Mouse (Mus musculus) neural tube, postnatal 0 days (tissue): ENCODE measurements around the gene Rtn4rl1. TPM values are rescaled to one million over a fixed set of nuclear protein-coding genes. Genes with fewer than 3 reads are reported as not detected.
A peak's percentile ranks its signal among the peaks of the same experiment; 100 is the strongest.

Source experiments
- microRNA counts: library from miRNA; unstranded; fragments of <30 nt; microRNA quantifications from one replicate; lab custom pipeline; 2015
- microRNA-seq: library from miRNA; unstranded; fragments of <30 nt; microRNA quantifications from one replicate; pipeline ENCODE4, GENCODE M21; 2016
- polyA plus RNA-seq: library from polyadenylated mRNA; unstranded; fragments of >200 nt; fragmentation: Nextera tagmentation; extraction: Ambion mirVana; gene quantifications from 2 replicates; pipeline ENCODE4 v1.2.1, GENCODE M21; 2015

Rtn4rl1 gene
- polyA plus RNA-seq: 14.3 and 15.0 TPM in 2 replicates

DNA sequence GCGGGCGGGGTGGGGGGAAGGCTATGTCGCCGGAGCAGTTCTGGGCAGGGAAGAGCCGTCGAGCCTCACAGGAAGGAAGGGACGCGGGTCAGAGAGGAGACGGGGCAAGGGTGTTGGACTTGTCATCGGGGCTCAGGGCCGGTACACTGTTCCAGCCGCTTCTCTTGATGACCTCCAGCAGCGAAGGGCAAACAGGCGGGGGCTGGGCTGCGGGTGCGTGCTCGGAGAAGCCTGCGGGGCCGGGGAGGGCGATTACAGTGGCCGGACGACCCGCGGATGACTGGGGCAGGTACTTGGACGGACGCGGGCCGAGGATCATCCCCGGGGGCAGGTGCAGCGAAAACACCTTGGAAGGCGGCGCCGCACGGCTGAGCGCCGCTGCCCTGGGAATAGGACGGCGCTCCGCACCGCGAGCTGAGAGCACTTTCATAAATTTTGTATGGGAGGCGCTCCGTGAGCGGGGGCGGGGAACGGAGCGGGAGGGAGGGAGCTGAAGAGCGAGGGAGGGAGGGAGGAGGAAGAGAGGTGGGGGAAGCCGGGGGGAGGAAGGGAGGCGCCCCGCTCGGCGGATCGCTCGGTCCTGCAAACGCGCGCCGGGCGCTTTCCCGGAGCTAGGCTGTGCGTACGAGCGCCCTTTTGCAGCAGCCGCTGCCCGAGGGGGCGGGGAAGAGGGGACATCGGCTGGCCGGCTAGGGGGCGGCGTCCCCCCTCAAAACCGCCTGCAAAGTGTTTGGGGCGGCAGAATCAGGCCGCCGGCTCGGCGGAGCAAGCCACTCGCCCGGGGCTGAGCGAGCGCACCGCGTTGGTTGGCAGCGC, at the start of gene Rtn4rl1:
Gene Rtn4rl1 (plus strand): TSS at position 528 of the 816 bp plus-strand sequence.

DNA sequence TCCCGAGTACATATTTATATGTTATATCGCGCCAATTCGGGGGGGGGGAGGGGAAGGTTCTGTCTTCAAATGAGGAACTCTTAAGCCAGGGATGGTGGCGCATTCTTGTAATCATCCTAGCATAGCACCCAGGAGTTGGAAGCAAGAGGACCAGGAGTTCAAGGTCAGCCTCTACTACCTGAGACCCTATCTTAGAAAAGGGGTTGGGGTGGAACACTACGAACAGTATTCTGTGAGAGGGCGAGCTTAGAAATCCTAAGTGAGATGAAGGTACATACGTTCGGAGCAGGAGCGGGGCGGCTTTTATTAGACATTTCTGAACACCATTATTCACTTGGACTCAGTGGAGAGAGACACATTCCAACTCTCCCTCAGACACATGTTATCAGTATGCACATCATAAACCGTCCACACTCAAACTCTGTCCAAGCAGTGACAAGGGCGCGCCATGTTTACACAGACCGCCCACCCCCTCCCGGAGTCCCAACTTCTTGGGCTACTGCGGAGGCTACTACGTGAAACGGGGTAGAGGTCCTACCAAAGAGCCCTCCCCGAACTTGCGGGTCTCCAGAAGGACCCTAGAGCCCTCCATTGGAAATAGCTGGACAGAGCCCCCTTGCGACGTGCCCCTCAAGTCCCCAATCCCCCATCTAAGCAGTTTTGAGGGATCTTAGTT, 24.0 kb upstream of the Rtn4rl1 start, which contains the start of gene Hic1:
Gene Hic1 (minus strand): TSS at position 115 of the 676 bp plus-strand sequence.

DNA sequence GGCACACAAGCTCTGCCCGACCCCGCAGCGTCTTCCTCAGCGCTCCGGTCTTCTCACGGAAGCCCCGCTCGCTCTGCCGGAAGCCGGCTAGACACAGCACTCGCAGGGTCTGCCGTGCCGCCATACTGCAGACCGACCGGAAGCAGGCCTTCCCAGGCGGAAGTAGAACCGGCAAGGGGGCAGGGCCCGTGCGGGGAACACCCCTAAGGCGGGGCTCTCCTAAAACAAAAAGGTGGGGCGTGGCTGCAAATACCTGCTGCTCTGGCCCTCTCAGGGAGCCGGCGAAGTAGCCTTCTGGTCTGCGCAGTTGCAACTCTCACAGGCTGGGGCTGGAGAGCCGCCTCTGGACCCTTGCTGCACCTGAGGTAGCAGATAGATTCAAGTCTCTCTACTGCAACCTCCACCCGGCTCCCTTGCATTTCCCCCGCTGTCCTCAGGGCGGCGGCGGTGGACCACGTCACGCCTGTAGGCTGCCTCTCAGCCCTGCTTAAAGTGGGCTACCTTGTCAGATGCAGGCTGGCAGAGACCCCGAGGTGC, 14.8 kb upstream of the Rtn4rl1 start, which contains the start of gene Ovca2:
Gene Ovca2 (minus strand): TSS at position 164 of the 537 bp plus-strand sequence.

DNA sequence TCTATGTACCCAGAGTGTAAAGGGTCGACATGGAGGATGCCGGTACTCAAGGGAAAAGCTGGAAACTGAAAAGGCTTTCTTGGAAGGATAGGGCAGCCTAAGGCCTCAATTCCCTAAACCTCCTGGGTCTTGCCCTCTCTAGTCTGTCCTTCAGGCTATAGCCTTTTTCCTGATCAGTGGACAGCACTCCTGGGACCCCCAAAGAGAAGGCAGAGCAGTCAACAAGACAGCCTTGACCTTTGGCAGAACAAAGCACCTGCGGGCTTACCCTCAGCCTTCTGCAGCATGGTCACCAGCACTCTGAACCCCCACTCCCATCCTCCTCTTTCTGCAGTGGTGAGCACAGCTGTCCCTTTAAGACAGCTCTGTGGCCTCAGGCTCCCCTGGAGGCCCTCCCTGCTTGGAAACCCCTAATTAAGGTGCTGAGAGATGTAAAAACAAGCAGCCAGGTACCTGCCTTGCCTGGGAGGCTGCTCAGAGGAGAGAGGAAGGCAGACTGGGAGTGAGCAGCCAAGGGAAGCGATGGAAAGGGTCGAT, 2.6 kb upstream of the Rtn4rl1 start, which contains the start of gene Dph1:
Gene Dph1 (minus strand): TSS at position 337 of the 537 bp plus-strand sequence.

MicroRNAs within 50 kb of the gene (microRNA counts, 519-probe panel; counts per million panel counts)
- microRNA mmu-miR-132 (lab: Ali Mortazavi, UCI) (5,845 counts per million, percentile 80 among the panel's probes with 10 or more counts), microRNA mmu-miR-212 (lab: Ali Mortazavi, UCI) (40.5 counts per million)

Small RNA genes lying within 50 kb of the gene (microRNA-seq; reads per million reads assigned to microRNA genes)
- 1,856 reads per million, percentile 81 among the genes with 10 or more reads in this experiment for gene Mir132
- gene Mir212: 111 reads per million, percentile 45 among the genes with 10 or more reads in this experiment

Other genes starting within 250 kb of the Rtn4rl1 start
- gene Hic1, start 24.3 kb upstream of the Rtn4rl1 start, polyA plus RNA-seq: 3.3 and 4.3 TPM in 2 replicates
- gene Ovca2, start 14.9 kb upstream of the Rtn4rl1 start, polyA plus RNA-seq: 12.9 and 15.5 TPM in 2 replicates
- 13.0 and 13.7 TPM in 2 replicates for gene Dph1, start 2.5 kb upstream of the Rtn4rl1 start, polyA plus RNA-seq
- gene Rpa1, start 154.5 kb downstream of the Rtn4rl1 start, polyA plus RNA-seq: 42.2 and 44.8 TPM in 2 replicates
- gene Smyd4, start 154.7 kb downstream of the Rtn4rl1 start, polyA plus RNA-seq: 14.1 and 15.4 TPM in 2 replicates
- gene Serpinf1, start 228.9 kb downstream of the Rtn4rl1 start, polyA plus RNA-seq: 59.9 and 81.4 TPM in 2 replicates
- gene Serpinf2, start 245.8 kb downstream of the Rtn4rl1 start, polyA plus RNA-seq: 0.10 TPM in 1 of 2 replicates, not detected in the other